Mouse (Mus musculus) thymus, postnatal 36 days (tissue): ENCODE measurements around the gene Mkrn2os.
A peak's percentile ranks its signal among the peaks of the same experiment; 100 is the strongest.
"Not testable (repeated sequence)": the region's sequence is repeated elsewhere in the genome, so short reads cannot be mapped to it uniquely, and the experiment has no call there.

ENCODE experiments used
- DNase-seq, 2 experiments: peaks; one replicate each; pipeline ENCODE4 v3.0.0; 2022; ENCODE audit warnings: mixed read lengths in 2 of 2

Mkrn2os gene

DNA sequence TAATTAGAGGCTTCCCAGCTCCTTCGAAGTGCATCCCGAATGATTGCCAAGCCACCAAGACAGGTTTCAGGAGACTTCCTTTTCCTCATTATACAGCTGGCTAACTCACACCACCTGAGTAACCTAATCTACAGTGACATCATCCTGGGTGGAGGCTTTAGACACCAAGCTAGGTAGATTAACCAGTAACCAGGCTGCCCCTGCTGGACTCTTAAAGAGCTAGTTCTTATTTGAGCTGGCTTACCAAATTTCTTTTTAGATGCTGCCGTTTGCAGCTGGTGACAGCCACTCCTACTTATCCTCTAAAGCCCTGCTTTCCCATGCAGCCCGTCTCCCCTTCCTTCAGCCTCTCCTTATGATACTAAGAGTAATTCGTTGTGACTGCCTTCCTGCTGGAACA is at the start of gene Mkrn2os:
Gene Mkrn2os (minus strand): TSS at position 119 of the 400 bp plus-strand sequence.
- DNase-seq, result no peak

DNA sequence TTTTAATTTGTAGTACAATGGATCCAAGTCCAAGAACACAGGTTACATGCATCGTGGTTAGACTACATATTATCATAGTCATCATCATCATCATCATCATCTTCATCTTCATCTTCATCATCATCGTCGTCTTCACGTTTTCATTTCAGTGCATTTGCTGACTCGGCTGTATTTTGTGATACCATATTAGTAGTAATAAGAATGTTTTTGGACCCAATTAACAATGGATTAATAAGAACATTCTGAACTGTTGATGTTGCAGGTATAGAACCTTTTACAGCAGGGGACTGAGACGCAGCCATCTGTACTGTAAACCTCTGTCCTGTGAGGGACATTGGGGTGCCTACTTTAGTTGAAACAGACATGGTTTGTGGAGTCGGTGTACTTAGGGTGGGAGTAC is 45.8 kb upstream of the Mkrn2os start:
- DNase-seq, result not testable (repeated sequence)

DNA sequence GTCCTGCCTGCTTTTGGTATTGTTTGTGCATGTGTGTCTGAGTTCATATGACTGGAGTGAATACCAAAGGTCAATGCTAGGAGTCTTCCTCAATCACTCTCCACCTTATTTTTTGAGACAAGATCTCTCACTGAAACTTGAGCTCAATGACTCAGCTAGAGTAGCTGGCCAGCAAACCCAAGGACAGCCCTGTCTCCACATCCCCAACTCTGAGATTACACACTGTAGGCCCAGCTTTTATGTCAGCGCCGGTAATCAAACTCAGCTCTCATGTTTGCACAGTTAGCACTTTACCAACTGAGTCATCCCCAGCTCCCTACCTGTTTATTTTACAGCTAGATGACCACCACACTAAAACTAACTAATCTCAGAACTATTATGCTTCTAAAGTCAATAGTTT is 41.6 kb upstream of the Mkrn2os start:
- no peak for DNase-seq

DNA sequence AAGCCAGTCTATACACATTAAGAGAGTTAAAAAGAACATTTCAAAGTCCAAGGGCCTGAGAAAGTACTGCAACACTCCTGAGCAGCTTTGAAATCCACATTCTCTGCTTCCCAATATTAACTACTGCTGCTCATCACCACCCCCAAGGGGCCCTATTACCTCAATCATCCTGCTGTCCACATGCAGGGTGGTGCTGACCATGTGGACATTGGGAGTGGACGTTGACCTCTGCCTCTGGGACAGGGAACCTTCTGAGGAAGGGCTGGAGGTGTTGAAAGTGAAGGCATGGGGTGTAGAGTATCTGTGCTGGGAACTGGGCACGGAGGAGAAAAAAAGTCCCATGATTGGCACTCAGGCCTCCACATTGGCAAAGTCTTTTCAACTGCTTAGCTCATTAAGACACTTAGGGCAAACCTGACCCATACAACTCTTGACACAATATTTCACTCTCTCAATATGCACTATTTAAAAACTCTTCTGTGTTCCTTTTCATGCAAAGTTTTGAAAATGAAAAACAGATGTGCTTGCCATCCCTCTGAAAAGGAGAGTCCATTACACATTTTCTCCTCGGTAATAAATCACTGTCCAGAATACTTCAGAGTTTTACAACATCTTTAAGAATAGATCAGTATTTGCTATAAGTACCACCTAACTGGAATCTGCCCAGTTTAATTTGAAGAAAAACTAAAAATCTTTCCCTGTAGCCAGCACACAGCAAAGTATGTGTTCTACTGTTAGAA is 38.9 kb upstream of the Mkrn2os start:
- no peak for DNase-seq

- DNase-seq, result no peak
These were observed 33.7 kb upstream of the Mkrn2os start for GRCm38 (mm10) chr6:115626121-115626520.

DNA sequence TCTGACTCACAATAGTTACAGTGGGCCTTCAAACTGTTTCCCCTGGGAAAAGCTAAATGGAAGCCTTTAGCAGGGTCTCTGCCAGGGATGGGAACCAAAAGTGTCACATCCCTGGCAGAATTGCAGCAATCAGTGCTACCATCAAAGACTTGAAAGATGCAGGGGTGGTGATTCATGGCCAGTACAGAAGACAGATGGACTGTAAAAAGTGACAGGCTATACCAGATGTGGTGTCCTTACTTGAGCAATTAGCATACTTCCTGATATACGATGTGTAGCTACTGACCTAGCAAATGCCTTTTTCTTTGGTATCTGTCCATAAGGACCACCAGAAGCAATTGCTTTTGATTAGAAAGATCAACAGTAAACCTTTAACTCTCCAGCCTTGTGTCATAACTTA is 28.6 kb upstream of the Mkrn2os start:
- no peak for DNase-seq

DNA sequence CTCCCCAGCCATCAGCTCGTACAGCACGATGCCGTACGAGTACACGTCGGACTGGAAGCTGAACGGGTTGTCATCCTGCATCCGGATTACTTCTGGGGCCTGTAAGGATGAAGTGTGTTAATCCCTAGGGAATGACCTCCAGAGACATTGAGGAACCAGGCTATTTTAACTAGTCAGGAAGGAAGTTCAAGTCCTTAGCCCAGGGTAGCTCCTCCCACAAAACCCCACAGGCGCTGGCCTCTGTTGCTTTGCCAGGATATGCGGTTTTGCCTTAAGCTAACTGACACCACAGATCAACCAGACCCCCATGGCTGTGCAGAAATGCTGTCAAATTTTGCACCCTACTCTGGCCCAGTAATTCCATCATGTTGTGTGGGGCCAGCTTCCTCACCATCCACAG is 27.4 kb upstream of the Mkrn2os start:
- peak; percentile 54 to 73 for DNase-seq

GRCm38 (mm10) chr6:115615983-115616382 is 23.6 kb upstream of the Mkrn2os start:
- DNase-seq, result no peak

GRCm38 (mm10) chr6:115613793-115614192 is 21.4 kb upstream of the Mkrn2os start:
- DNase-seq, result no peak

- peak in 1 of 2 experiments; percentile 52 for DNase-seq
These were observed 17.9 kb upstream of the Mkrn2os start for GRCm38 (mm10) chr6:115610301-115610700.

DNA sequence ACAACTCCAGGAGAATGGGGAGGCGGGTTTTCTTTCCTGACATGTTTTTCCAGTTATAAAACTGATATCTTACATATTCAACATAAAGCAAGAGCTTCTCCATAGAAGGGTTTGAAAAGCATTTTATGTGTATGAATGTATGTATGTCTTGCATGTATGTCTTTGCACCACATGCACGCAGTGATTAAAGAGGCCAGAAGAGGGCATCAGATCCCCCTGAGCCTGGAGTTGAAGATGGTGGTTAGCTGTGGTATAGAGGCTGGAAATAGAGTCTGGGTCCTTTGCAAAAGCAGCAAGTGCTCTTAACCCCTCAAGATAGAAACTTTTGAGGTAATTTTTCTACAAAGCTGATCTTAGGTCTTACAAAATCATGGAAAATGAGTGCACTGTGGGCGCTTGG is 16.7 kb upstream of the Mkrn2os start:
- peak; percentile 49 to 52 for DNase-seq

DNA sequence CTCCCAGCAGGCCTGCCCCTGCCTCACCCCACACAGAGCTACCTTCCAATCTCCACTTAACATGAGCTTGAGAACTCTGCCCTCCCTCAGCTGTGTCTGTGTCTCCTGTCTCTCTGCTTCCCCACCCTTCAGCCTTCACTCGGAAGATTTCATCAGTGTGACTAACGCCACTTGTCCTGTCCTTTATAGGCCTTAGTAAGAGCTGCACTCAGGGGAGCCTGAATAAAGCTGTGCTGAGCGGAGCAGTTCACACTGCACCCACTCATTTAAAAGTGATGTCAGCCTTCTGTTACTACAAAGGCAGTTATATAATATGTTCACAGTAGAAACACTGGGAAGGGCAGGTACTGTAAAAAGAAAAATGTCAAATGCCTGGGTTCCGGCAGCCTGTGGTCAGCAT is 15.1 kb upstream of the Mkrn2os start:
- DNase-seq, result no peak

GRCm38 (mm10) chr6:115606461-115606860 is 14.1 kb upstream of the Mkrn2os start:
- DNase-seq, result no peak

DNA sequence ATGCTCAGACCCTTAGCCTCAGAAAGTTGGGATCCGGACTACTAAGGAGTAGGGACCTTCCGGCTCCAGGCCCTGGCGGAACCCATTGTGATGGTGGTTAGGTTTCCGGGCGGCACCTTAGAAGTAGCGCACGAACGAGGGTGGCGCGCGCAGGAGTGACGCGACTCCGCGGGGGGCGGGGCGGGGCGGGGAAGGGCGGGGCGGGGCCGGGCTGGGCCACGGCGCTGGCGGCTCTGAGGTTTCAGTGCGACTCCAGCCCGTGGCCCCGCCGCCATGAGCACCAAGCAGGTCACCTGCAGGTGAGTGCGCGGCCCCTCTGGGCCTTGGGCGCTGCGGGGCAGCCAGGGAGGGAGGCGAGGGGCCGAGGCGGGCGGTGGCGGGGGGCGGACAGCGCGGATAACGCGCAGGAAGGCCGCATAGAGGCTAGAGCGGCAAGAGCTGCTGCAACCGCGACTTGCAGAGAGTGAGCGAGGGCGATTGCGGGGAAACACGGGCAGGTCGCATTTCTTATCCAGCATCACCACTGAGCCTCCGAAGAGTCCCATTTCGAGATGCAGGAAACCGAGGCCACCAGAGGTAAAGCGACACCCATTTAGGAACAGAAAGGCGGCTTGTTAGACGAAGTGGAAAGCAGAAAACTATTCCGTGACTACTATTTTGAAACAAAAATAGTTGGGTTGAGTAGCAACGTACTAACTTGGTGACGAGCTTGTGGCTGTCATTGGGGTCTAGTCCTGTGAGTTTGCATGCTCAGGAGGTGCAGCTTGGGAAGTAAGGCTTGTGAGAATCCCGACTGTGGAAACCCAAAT is 9.5 kb upstream of the Mkrn2os start, which contains the start of gene Mkrn2:
Gene Mkrn2 (plus strand): TSS at position 188 of the 809 bp plus-strand sequence.
- peak; percentile 80 to 81 for DNase-seq

GRCm38 (mm10) chr6:115601322-115601714 is 8.9 kb upstream of the Mkrn2os start:
- DNase-seq, result peak in 1 of 2 experiments; percentile 37

- no peak for DNase-seq
These were observed 3.3 kb upstream of the Mkrn2os start for GRCm38 (mm10) chr6:115595667-115596066.

DNA sequence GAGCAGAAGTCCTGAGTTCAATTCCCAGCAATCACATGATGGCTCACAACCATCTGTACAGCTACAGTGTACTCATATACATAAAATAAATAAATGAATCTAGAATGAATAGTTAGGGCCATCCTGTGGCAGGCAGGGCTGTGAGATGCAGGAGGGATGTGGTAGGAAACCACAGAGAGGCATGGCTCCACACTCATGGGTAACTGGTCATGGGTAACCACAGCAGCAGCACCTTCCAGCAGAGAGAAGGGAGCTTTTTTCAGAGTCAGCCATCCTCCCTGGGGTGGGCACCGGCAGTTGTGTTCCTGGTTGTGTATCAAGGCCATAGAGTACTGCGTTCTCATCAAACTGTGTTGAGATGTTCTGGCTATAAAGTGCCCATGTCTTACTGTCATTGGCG is 2.1 kb upstream of the Mkrn2os start:
- DNase-seq, result peak; percentile 31 to 43

DNA sequence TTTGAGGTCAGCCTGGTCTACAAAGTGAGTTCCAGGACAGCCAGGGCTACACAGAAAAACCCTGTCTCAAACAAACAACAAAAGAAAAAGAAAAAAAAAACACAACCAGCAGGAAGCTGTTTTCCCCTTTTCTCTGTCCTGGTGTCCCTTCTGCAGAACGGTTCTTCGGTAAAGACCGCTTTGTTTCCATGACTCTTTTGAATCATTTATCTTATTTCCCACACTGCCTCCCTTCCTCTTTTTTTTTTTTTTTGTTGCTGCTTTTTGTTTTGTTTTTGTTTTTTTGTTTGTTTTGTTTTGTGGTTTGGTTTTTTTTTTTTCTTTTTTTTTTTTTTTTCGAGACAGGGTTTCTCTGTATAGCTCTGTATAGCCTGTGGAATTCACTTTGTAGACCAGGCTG is 876 bp upstream of the Mkrn2os start:
- DNase-seq, result no peak

- DNase-seq, result no peak
These were observed 550 bp downstream of the Mkrn2os start for GRCm38 (mm10) chr6:115591692-115592359.

GRCm38 (mm10) chr6:115586321-115586720 is 6.1 kb downstream of the Mkrn2os start:
- no peak for DNase-seq

GRCm38 (mm10) chr6:115584176-115584575 is 8.2 kb downstream of the Mkrn2os start:
- no peak for DNase-seq

DNA sequence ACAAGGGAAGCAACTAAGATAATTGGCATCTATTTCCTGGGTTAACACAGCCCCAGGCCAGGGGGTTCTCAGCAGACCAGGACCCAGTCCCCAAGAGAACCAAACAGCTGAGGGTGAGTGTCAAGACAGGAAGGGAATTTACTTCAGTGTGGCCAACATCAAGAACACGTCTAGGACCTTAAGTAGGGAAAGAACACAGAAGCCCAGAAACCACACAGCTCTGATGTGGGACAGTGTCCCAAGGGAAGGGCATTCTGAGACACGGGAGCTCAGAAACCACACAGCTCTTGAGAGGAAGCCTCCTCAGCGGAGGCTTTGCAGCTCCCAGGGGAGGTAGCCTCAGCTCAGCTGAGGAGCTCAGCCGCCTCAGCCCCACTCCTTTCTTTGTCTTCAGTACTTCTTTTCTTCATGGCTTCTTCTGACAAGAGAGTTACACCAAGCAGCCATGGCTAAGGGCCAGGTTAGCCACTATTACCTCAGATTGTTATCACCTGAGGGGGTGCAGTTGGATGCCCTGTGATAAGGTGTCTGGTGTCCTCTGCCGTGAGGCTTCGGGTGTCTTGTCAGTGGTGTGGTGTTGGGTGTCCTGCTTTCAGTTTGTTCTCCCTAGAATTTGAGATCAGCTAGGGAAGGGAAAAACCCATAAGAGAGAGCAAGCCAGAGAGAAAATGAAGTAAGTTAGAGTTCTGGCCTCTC is 8.8 kb downstream of the Mkrn2os start:
- DNase-seq, result no peak
